Comparison of ENCODE assay signal across 8 mouse cellular contexts in the genomic region with DNA sequence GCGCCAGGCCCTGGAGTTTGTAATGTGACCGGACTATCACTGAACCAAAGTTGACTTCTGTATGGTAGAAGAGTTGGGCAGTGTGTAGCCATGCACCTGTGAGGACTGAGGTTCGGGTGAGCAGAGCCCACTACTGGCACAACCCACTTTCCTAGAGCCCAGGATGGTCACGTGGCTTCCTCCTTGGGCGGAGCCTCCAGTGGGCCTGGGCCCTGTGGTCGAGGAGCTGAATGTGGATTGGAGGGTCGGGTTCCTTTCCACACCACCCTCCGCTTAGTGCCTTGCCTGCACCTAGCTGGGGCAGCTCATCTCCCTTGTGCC. TPM values are rescaled to one million over a fixed set of nuclear protein-coding genes. Genes with fewer than 3 reads are reported as not detected.
DNase-seq lines count a peak whose midpoint lies in the region; ATAC-seq lines count a peak whose summit lies in the region.

No protein-coding gene starts in this region.

- H3K9me3 ChIP-seq in hindbrain, embryonic 16.5 days (ENCODE audit: control insufficient read depth, low read length): no peaks in the 10 kb centered on the region

- H3K4me3 ChIP-seq in hindbrain, embryonic 16.5 days (ENCODE audit: low read length): peak overlapping the region; percentile 65

- H3K27ac ChIP-seq in hindbrain, embryonic 16.5 days (ENCODE audit: low read depth, low read length): peak overlapping the region; percentile 96

- peaks cover 20% of the 10 kb centered on the region for H3K4me1 ChIP-seq in hindbrain, embryonic 16.5 days (ENCODE audit: control insufficient read depth, insufficient read depth, low read depth, low read length)

- no peaks in the 10 kb centered on the region for H3K27me3 ChIP-seq in hindbrain, embryonic 16.5 days (replicated peaks; ENCODE audit: control insufficient read depth, insufficient read depth, low read length)

- peak; percentile 87 for DNase-seq in T-cell, adult 2 months (ENCODE audit: low spot score)
- DNase-seq in cerebellum, postnatal 36 days: peak; percentile 76 to 80
- DNase-seq in gastrocnemius, adult 18-20 months (ENCODE audit: low spot score): peak; percentile 84
- DNase-seq in left cerebral cortex, adult 11 months (ENCODE audit: low spot score): peak; percentile 81
- peak; percentile 91 for DNase-seq in lung, postnatal 36 days
- DNase-seq in retina, embryonic 14.5 days (ENCODE audit: low spot score): peak; percentile 85
- peak; percentile 84 to 91 for DNase-seq in thymus, postnatal 36 days

- H3K4me2 ChIP-seq in hindbrain, embryonic 16.5 days (ENCODE audit: low read length): peak overlapping the region; percentile 99

- H3K9ac ChIP-seq in hindbrain, embryonic 16.5 days (ENCODE audit: low read depth, low read length): peak overlapping the region; percentile 83

- WGBS in hindbrain, embryonic 16.5 days: 0% methylated on average over 8 of the region's 8 CpGs

- H3K36me3 ChIP-seq in hindbrain, embryonic 16.5 days (ENCODE audit: control insufficient read depth, insufficient read depth, low read length): peaks cover 27% of the 10 kb centered on the region

- peak; percentile 84 for ATAC-seq in hindbrain, embryonic 16.5 days

RNA-seq across cellular contexts. Expression of gene Fbxl22, which starts 2.1 kb away (rescaled TPM):
- total RNA-seq in gastrocnemius, adult 18-20 months (2021): 1 to 10 TPM; 2.2 to 2.4 TPM
- polyA plus RNA-seq in hindbrain, embryonic 16.5 days (2015; fragmentation: Nextera tagmentation; extraction: Ambion mirVana): 0.89 and 1.2 TPM in 2 replicates

Comparison
In these comparisons a context has a peak if more than half of its experiments do, and no peak if none do; other contexts are left out.
1. Peak in every context shown above with its lines: DNase-seq, ATAC-seq, H3K4me3 ChIP-seq and H3K27ac ChIP-seq.